Mouse (Mus musculus) neural tube, embryonic 11.5 days (tissue): Measurements from ENCODE around the gene Syngap1. TPM values are rescaled to one million over a fixed set of nuclear protein-coding genes. Genes with fewer than 3 reads are reported as not detected.
A peak's percentile ranks its signal among the peaks of the same experiment; 100 is the strongest.

Experiments
- ATAC-seq: fragments of 200-750 bp; cut with Nextera tagmentation; 2 replicates; pipeline ENCODE4 v1.8.0; 2017; ENCODE audit warnings: moderate number of reproducible peaks, mild to moderate bottlenecking, moderate TSS enrichment, moderate library complexity; ENCODE audit not compliant: insufficient read depth, low FRiP score, low TSS enrichment
- DNase-seq: peaks from one replicate; pipeline ENCODE4 v3.0.0-alpha.2; 2015; ENCODE audit warnings: low spot score
- H3K27ac ChIP-seq: fragments of 300-500 bp; sonication (generic); 2 replicates; pipeline ENCODE4 v1.5.1; 2014; ENCODE audit warnings: low read depth, mild to moderate bottlenecking, low read length
- H3K27me3 ChIP-seq: fragments of 300-500 bp; sonication (generic); 2 replicates; pipeline ENCODE4 v1.6.1; 2014; ENCODE audit warnings: mild to moderate bottlenecking, low read length, mixed read lengths; ENCODE audit not compliant: control insufficient read depth, insufficient read depth
- H3K36me3 ChIP-seq: fragments of 300-500 bp; sonication (generic); 2 replicates; pipeline ENCODE4 v1.6.1; 2014; ENCODE audit warnings: mild to moderate bottlenecking, low read length, moderate library complexity, mixed read lengths; ENCODE audit not compliant: control insufficient read depth, insufficient read depth
- H3K4me1 ChIP-seq: fragments of 300-500 bp; sonication (generic); 2 replicates; pipeline ENCODE4 v1.6.1; 2014; ENCODE audit warnings: low read length, mixed read lengths; ENCODE audit not compliant: control insufficient read depth, insufficient read depth
- H3K4me2 ChIP-seq: fragments of 300-500 bp; sonication (generic); 2 replicates; pipeline ENCODE4 v1.6.1; 2014; ENCODE audit warnings: low read depth, mild to moderate bottlenecking, moderate library complexity
- H3K4me3 ChIP-seq: fragments of 300-500 bp; sonication (generic); 2 replicates; pipeline ENCODE4 v1.5.1; 2014; ENCODE audit warnings: low read depth, low read length
- H3K9ac ChIP-seq: fragments of 300-500 bp; sonication (generic); 2 replicates; pipeline ENCODE4 v1.6.1; 2014; ENCODE audit warnings: mild to moderate bottlenecking, low read length
- H3K9me3 ChIP-seq: fragments of 300-500 bp; sonication (generic); 2 replicates; pipeline ENCODE4 v1.6.1; 2016; ENCODE audit warnings: low read length; ENCODE audit not compliant: control insufficient read depth
- WGBS: fragments of 180-500 bp; shearing (Covaris S2); extraction: QIAGEN DNeasy Blood & Tissue Kit; methylation state at CpG from one replicate; pipeline ENCODE4 v1.1.7; 2014; 5-methylcytosine and 5-hydroxymethylcytosine counted together
- polyA plus RNA-seq: library from polyadenylated mRNA; unstranded; fragments of >200 nt; fragmentation: Nextera tagmentation; extraction: Ambion mirVana; gene quantifications from 2 replicates; pipeline ENCODE4 v1.2.1, GENCODE M21; 2014

Syngap1 gene
- polyA plus RNA-seq, 1 experiment from 2014 or later: 2.8 TPM

- Histone ChIP-seq H3K4me1 (peaks cover 6% of the 10 kb centered on the region), H3K36me3 (peaks cover 2% of the 10 kb centered on the region; the same call in 1 of the 2 replicates), H3K4me3 (peak within 1 kb of the TSS; percentile 65), H3K9me3 (no peaks in the 10 kb centered on the region), H3K4me2 (peak within 1 kb of the TSS; percentile 78), H3K27me3 (no peaks in the 10 kb centered on the region), H3K27ac (peak within 1 kb of the TSS; percentile 73), H3K9ac (peak within 1 kb of the TSS; percentile 59)
- peak; percentile 100 for DNase-seq
- ATAC-seq: peak; percentile 94
- under 1% methylated on average over 61 of the region's 70 CpGs for WGBS
Measured at GRCm38 (mm10) chr17:26939178-26939972, 1.7 kb upstream of the Syngap1 start, which contains the start of gene Cuta. Cuta (minus strand) TSS chr17:26939569.

GRCm38 (mm10) chr17:26939973-26940300 lies 1.1 kb upstream of the Syngap1 start:
- Histone ChIP-seq H3K9ac (peak overlapping the region; percentile 59), H3K4me2 (peak overlapping the region; percentile 63), H3K36me3 (peaks cover 2% of the 10 kb centered on the region; the same call in 1 of the 2 replicates), H3K4me1 (peaks cover 6% of the 10 kb centered on the region), H3K27me3 (no peaks in the 10 kb centered on the region), H3K9me3 (no peaks in the 10 kb centered on the region), H3K27ac (peak overlapping the region; percentile 73), H3K4me3 (peak overlapping the region; percentile 65)
- no peak for ATAC-seq
- 0% methylated on average over 3 of the region's 3 CpGs for WGBS
- DNase-seq: no peak

GRCm38 (mm10) chr17:26941841-26942570 lies 953 bp downstream of the Syngap1 start:
- Histone ChIP-seq H3K9ac (peak overlapping the region; percentile 65), H3K9me3 (no peaks in the 10 kb centered on the region), H3K4me2 (peak overlapping the region; percentile 63), H3K27me3 (no peaks in the 10 kb centered on the region), H3K4me1 (peaks cover 19% of the 10 kb centered on the region), H3K4me3 (peak overlapping the region; percentile 42), H3K36me3 (peaks cover 2% of the 10 kb centered on the region; the same call in 1 of the 2 replicates), H3K27ac (peak overlapping the region; percentile 24)
- no peak for DNase-seq
- ATAC-seq: no peak
- WGBS: 18% methylated on average over 4 of the region's 4 CpGs

- peaks cover 36% of the 10 kb centered on the region for H3K4me1 ChIP-seq
- H3K9me3 ChIP-seq: no peaks in the 10 kb centered on the region
- 28% methylated on average over 13 of the region's 13 CpGs for WGBS
- no peaks in the 10 kb centered on the region for H3K36me3 ChIP-seq
- H3K4me2 ChIP-seq: peak overlapping the region; percentile 78
- DNase-seq: no peak
- peak overlapping the region; percentile 49 for H3K9ac ChIP-seq
- no peaks in the 10 kb centered on the region for H3K27me3 ChIP-seq
- H3K27ac ChIP-seq: no peak overlapping the region
- peak overlapping the region; percentile 36 for H3K4me3 ChIP-seq
- ATAC-seq: no peak
Measured at GRCm38 (mm10) chr17:26945824-26946495, 4.9 kb downstream of the Syngap1 start.

GRCm38 (mm10) chr17:26946567-26946966 lies 5.5 kb downstream of the Syngap1 start:
- Histone ChIP-seq H3K36me3 (no peaks in the 10 kb centered on the region), H3K27me3 (no peaks in the 10 kb centered on the region), H3K27ac (0 out of 2 replicates have a peak overlapping the region, but pooled peaks have one; percentile 27), H3K4me2 (peak overlapping the region; percentile 78), H3K4me3 (peak overlapping the region; percentile 36), H3K9me3 (no peaks in the 10 kb centered on the region), H3K4me1 (peaks cover 42% of the 10 kb centered on the region), H3K9ac (peak overlapping the region; percentile 49)
- DNase-seq (peak; percentile 58), ATAC-seq (peak; percentile 22; the same call in 1 of the 2 replicates)
- 0% methylated on average over 35 of the region's 37 CpGs for WGBS

- 40% methylated on average over 12 of the region's 12 CpGs for WGBS
- no peak for ATAC-seq
- no peaks in the 10 kb centered on the region for H3K9me3 ChIP-seq
- no peaks in the 10 kb centered on the region for H3K36me3 ChIP-seq
- H3K27ac ChIP-seq: no peak overlapping the region
- peaks cover 49% of the 10 kb centered on the region for H3K4me1 ChIP-seq
- DNase-seq: no peak
- H3K4me2 ChIP-seq: peak overlapping the region; percentile 78
- H3K9ac ChIP-seq: no peak overlapping the region; the same call in 1 of the 2 replicates
- peak overlapping the region; percentile 8; the same call in 1 of the 2 replicates for H3K4me3 ChIP-seq
- H3K27me3 ChIP-seq: no peaks in the 10 kb centered on the region
Measured at GRCm38 (mm10) chr17:26947231-26948100, 6.4 kb downstream of the Syngap1 start.

- H3K4me1 ChIP-seq: peaks cover 56% of the 10 kb centered on the region
- under 1% methylated on average over 41 of the region's 87 CpGs for WGBS
- no peaks in the 10 kb centered on the region for H3K36me3 ChIP-seq
- H3K4me3 ChIP-seq: peak overlapping the region; percentile 76
- DNase-seq (peak; percentile 67), ATAC-seq (no peak)
- H3K27ac ChIP-seq: peak overlapping the region; percentile 64
- H3K27me3 ChIP-seq: no peaks in the 10 kb centered on the region
- H3K9ac ChIP-seq: peak overlapping the region; percentile 84
- no peaks in the 10 kb centered on the region for H3K9me3 ChIP-seq
- peak overlapping the region; percentile 100 for H3K4me2 ChIP-seq
Measured at GRCm38 (mm10) chr17:26948316-26949050, 7.4 kb downstream of the Syngap1 start.
